Mouse (Mus musculus) intestine, embryonic 14.5 days (tissue): Measurements from ENCODE around the gene Echdc1. TPM values are rescaled to one million over a fixed set of nuclear protein-coding genes. Genes with fewer than 3 reads are reported as not detected.
"Not testable (repeated sequence)": the region's sequence is repeated elsewhere in the genome, so short reads cannot be mapped to it uniquely, and the experiment has no call there.

ENCODE experiments used
- ATAC-seq: fragments of 200-750 bp; cut with Nextera tagmentation; replicated peaks from 2 replicates; pipeline ENCODE4 v1.8.0; 2017; ENCODE audit warnings: low read depth, moderate number of reproducible peaks, moderate TSS enrichment, moderate library complexity; ENCODE audit not compliant: low FRiP score, low TSS enrichment
- DNase-seq: peaks from one replicate; pipeline ENCODE4 v3.0.0-alpha.2; 2018; ENCODE audit warnings: low spot score
- H3K27ac ChIP-seq: fragments of 300-500 bp; sonication (generic); 2 replicates; pipeline ENCODE4 v1.5.1; 2014; ENCODE audit warnings: low read depth, mild to moderate bottlenecking, control low read depth
- H3K27me3 ChIP-seq: fragments of 300-500 bp; sonication (generic); replicated peaks from 2 replicates; pipeline ENCODE4 v1.6.1; 2014; ENCODE audit warnings: low read length, control low read depth; ENCODE audit not compliant: control insufficient read depth, insufficient read depth
- H3K36me3 ChIP-seq: fragments of 300-500 bp; sonication (generic); 2 replicates; pipeline ENCODE4 v1.6.1; 2014; ENCODE audit warnings: low read length, control low read depth; ENCODE audit not compliant: control insufficient read depth, insufficient read depth
- H3K4me1 ChIP-seq: fragments of 300-500 bp; sonication (generic); replicated peaks from 2 replicates; pipeline ENCODE4 v1.6.1; 2014; ENCODE audit warnings: low read length, control low read depth, mixed read lengths; ENCODE audit not compliant: control insufficient read depth, insufficient read depth
- H3K4me2 ChIP-seq: fragments of 300-500 bp; sonication (generic); 2 replicates; pipeline ENCODE4 v1.6.1; 2014; ENCODE audit warnings: low read length
- H3K4me3 ChIP-seq: fragments of 300-500 bp; sonication (generic); 2 replicates; pipeline ENCODE4 v1.5.1; 2014; ENCODE audit warnings: low read depth, low read length, control low read depth, mixed read lengths
- H3K9ac ChIP-seq: fragments of 300-500 bp; sonication (generic); 2 replicates; pipeline ENCODE4 v1.6.1; 2014; ENCODE audit warnings: mild to moderate bottlenecking, low read length
- H3K9me3 ChIP-seq: fragments of 300-500 bp; sonication (generic); 2 replicates; pipeline ENCODE4 v1.6.1; 2016; ENCODE audit warnings: low read length, control low read depth; ENCODE audit not compliant: control insufficient read depth
- WGBS: fragments of 180-500 bp; shearing (Covaris S2); extraction: QIAGEN DNeasy Blood & Tissue Kit; methylation state at CpG from one replicate; pipeline ENCODE4 v1.1.7; 2014; 5-methylcytosine and 5-hydroxymethylcytosine counted together
- polyA plus RNA-seq: library from polyadenylated mRNA; unstranded; fragments of >200 nt; fragmentation: Nextera tagmentation; extraction: Ambion mirVana; gene quantifications from 2 replicates; pipeline ENCODE4 v1.2.1, GENCODE M21; 2014

Echdc1 gene
- polyA plus RNA-seq, 1 experiment from 2014 or later = 30.2 TPM

GRCm38 (mm10) chr10:29362197-29362900 lies 49.4 kb downstream of the Echdc1 start, which contains the start of gene Rnf146:
Rnf146 (minus strand) TSS chr10:29362442.
- Histone ChIP-seq H3K4me3 (peak within 1 kb of the TSS; percentile 91), H3K9ac (peak within 1 kb of the TSS; percentile 96), H3K4me2 (peak within 1 kb of the TSS; percentile 76), H3K27ac (peak within 1 kb of the TSS; percentile 98), H3K36me3 (no peaks in the 10 kb centered on the region), H3K27me3 (no peaks in the 10 kb centered on the region), H3K9me3 (no peaks in the 10 kb centered on the region), H3K4me1 (peaks cover 5% of the 10 kb centered on the region)
- 7% methylated on average over 15 of the region's 15 CpGs for WGBS
- no peak; the same call in 1 of the 2 replicates for ATAC-seq
- DNase-seq = peak; percentile 92

GRCm38 (mm10) chr10:29374065-29374464 lies 61.1 kb downstream of the Echdc1 start:
- Histone ChIP-seq H3K27me3 (no peaks in the 10 kb centered on the region), H3K9ac (no peak overlapping the region), H3K36me3 (no peaks in the 10 kb centered on the region), H3K4me1 (no peaks in the 10 kb centered on the region), H3K4me2 (no peak overlapping the region), H3K4me3 (no peak overlapping the region), H3K9me3 (no peaks in the 10 kb centered on the region), H3K27ac (no peak overlapping the region)
- DNase-seq (no peak), ATAC-seq (no peak)
- 84% methylated on average over 5 of the region's 5 CpGs for WGBS

- no peak overlapping the region for H3K27ac ChIP-seq
- DNase-seq = no peak
- no peak overlapping the region for H3K4me3 ChIP-seq
- H3K9ac ChIP-seq = no peak overlapping the region
- H3K4me2 ChIP-seq = no peak overlapping the region
- H3K9me3 ChIP-seq = no peaks in the 10 kb centered on the region
- H3K36me3 ChIP-seq = no peaks in the 10 kb centered on the region
- H3K4me1 ChIP-seq = no peaks in the 10 kb centered on the region
- no peak for ATAC-seq
- no peaks in the 10 kb centered on the region for H3K27me3 ChIP-seq
- 84% methylated on average over 2 of the region's 2 CpGs for WGBS
Observed at GRCm38 (mm10) chr10:29381558-29381957, 68.6 kb downstream of the Echdc1 start.

- DNase-seq, H3K9ac ChIP-seq, H3K4me2 ChIP-seq, ATAC-seq, H3K4me3 ChIP-seq, H3K36me3 ChIP-seq, H3K4me1 ChIP-seq, H3K27ac ChIP-seq, H3K27me3 ChIP-seq, H3K9me3 ChIP-seq: not testable (repeated sequence)
- WGBS = 83% methylated on average over 2 of the region's 2 CpGs
Observed at GRCm38 (mm10) chr10:29394890-29395289, 81.9 kb downstream of the Echdc1 start.

Other genes with a start within 250 kb of the Echdc1 start
- gene Soga3, start 169.3 kb upstream of the Echdc1 start, polyA plus RNA-seq = 3.3 and 4.2 TPM in 2 replicates
- gene Gm49353, start 114.2 kb upstream of the Echdc1 start, polyA plus RNA-seq = 0.89 TPM in 1 of 2 replicates, not detected in the other
- gene 9330159F19Rik, start 101.6 kb upstream of the Echdc1 start, polyA plus RNA-seq = 1.6 and 1.8 TPM in 2 replicates
- gene Rnf146, start 49.3 kb downstream of the Echdc1 start, polyA plus RNA-seq = 35.8 and 41.4 TPM in 2 replicates
- gene Rspo3, start 222.7 kb downstream of the Echdc1 start, polyA plus RNA-seq = 20.6 and 27.5 TPM in 2 replicates